Mouse (Mus musculus) embryonic facial prominence, embryonic 12.5 days (tissue): Measurements from ENCODE around the gene Kirrel3. TPM values are rescaled to one million over a fixed set of nuclear protein-coding genes. Genes with fewer than 3 reads are reported as not detected.

Experiments
- ATAC-seq: fragments of 200-750 bp; cut with Nextera tagmentation; 2 replicates; pipeline ENCODE4 v1.8.0; 2017; ENCODE audit not compliant: insufficient number of reproducible peaks, insufficient read depth, low FRiP score, low TSS enrichment
- H3K27ac ChIP-seq: fragments of 300-500 bp; sonication (generic); 2 replicates; pipeline ENCODE4 v1.5.1; 2016; ENCODE audit warnings: mild to moderate bottlenecking
- H3K27me3 ChIP-seq: fragments of 300-500 bp; sonication (generic); 2 replicates; pipeline ENCODE4 v1.6.1; 2016; ENCODE audit warnings: mild to moderate bottlenecking, moderate library complexity
- H3K36me3 ChIP-seq: fragments of 300-500 bp; sonication (generic); 2 replicates; pipeline ENCODE4 v1.6.1; 2016; ENCODE audit warnings: mild to moderate bottlenecking
- H3K4me1 ChIP-seq: fragments of 300-500 bp; sonication (generic); 2 replicates; pipeline ENCODE4 v1.6.1; 2016
- H3K4me2 ChIP-seq: fragments of 300-500 bp; sonication (generic); replicated peaks from 2 replicates; pipeline ENCODE4 v1.6.1; 2016; ENCODE audit warnings: mild to moderate bottlenecking, moderate library complexity
- H3K4me3 ChIP-seq: fragments of 300-500 bp; sonication (generic); 2 replicates; pipeline ENCODE4 v1.5.1; 2016; ENCODE audit warnings: mild to moderate bottlenecking
- H3K9ac ChIP-seq: fragments of 300-500 bp; sonication (generic); 2 replicates; pipeline ENCODE4 v1.6.1; 2016; ENCODE audit warnings: mild to moderate bottlenecking, moderate library complexity
- H3K9me3 ChIP-seq: fragments of 300-500 bp; sonication (generic); 2 replicates; pipeline ENCODE4 v1.6.1; 2016; ENCODE audit warnings: mild to moderate bottlenecking, moderate library complexity
- WGBS: fragments of 180-500 bp; shearing (Covaris S2); methylation state at CpG from one replicate; pipeline ENCODE4 v1.1.7; 2016; 5-methylcytosine and 5-hydroxymethylcytosine counted together
- polyA plus RNA-seq: library from polyadenylated mRNA; unstranded; fragments of >200 nt; fragmentation: Nextera tagmentation; extraction: Ambion mirVana; gene quantifications from 2 replicates; pipeline ENCODE4 v1.2.1, GENCODE M21; 2016

Kirrel3 gene
- polyA plus RNA-seq, 1 experiment from 2014 or later: 7.9 TPM

DNA sequence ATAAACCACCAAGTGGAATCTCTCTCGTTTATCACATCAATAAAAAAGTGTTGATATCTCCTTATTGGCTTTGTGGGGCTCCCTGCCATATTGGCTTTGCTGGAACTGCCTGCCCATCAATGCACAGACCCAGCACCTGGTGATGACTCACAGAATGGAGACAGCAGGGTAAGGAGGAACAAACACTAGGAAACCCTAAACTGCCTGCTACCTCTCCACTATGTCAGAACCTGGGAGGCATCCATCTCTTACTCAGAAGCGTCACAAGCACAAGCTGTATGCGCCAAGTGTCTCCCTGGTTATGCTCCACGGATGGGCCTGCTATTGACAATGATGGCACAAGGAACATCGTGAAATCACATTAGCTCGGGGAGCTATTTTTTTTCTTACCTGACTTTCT is 33.2 kb downstream of the Kirrel3 start:
- WGBS: 80% methylated on average over 6 of the region's 6 CpGs
- Histone ChIP-seq H3K4me2 (no peak overlapping the region), H3K4me1 (no peaks in the 10 kb centered on the region), H3K4me3 (no peak overlapping the region), H3K27ac (no peak overlapping the region), H3K27me3 (no peaks in the 10 kb centered on the region), H3K36me3 (no peaks in the 10 kb centered on the region), H3K9ac (no peak overlapping the region), H3K9me3 (no peaks in the 10 kb centered on the region)
- ATAC-seq: no peak

DNA sequence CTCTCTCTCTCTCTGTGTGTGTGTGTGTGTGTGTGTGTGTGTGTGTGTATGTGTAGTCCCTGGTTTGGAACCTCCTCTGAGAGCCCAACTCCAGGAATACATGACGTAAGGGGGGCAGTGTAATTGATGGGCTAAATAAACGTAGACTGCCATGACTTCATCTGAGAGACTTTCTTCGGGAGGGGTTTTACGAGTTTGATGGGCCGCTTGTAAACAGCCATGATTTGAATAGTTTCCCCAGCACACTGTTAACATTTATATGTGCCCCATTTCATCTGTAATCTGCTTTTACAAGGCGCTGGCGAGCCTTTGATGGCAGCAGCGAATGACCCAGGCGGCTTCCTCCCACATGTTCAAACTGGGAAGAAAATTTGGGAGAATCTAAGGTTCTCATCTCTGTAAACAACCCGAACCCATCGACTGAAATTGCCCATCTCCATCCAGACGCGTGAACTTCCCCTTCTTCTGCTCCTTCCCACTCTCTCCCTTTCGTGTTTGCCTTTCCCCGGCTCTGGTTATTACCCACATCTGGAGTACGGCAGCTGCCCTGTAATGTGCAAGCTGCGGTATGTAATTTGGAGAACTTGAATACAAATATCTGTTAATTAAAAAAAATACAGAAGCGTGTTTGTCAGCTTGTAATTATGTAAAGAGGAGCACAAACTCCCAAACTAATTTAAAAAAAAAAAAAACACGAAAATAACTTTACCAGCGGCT is 34.7 kb downstream of the Kirrel3 start:
- 73% methylated on average over 20 of the region's 20 CpGs for WGBS
- H3K4me3 ChIP-seq: no peak overlapping the region
- H3K4me2 ChIP-seq: no peak overlapping the region

DNA sequence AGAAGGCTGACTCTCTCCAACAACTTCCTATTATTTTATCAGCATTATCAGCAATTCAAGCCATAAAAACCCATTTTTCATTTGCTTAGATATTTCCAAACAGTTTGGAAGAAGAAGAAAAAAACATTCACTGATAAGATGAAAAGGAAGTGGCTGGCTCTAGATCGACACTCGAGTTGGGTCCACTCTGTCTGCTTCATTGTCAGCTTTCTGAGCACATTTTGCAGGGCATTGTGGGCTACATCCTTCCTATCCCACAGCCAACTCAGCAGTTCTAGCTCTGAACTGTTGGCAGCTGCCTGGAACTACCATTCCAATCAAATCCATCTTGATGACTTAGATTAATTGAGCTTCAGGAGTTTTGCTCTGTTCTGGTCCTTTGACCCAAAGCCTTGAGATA is 40.0 kb downstream of the Kirrel3 start:
- H3K9me3 ChIP-seq: no peaks in the 10 kb centered on the region
- no peaks in the 10 kb centered on the region for H3K27me3 ChIP-seq
- H3K27ac ChIP-seq: no peak overlapping the region
- H3K4me1 ChIP-seq: no peaks in the 10 kb centered on the region
- 69% methylated on average over 2 of the region's 2 CpGs for WGBS
- H3K4me2 ChIP-seq: no peak overlapping the region
- H3K4me3 ChIP-seq: no peak overlapping the region
- H3K36me3 ChIP-seq: no peaks in the 10 kb centered on the region
- no peak for ATAC-seq
- H3K9ac ChIP-seq: no peak overlapping the region

More for the DNA sequence above, 34.7 kb downstream of the Kirrel3 start:
- Histone ChIP-seq H3K4me1 (no peaks in the 10 kb centered on the region), H3K36me3 (no peaks in the 10 kb centered on the region), H3K9me3 (no peaks in the 10 kb centered on the region), H3K9ac (no peak overlapping the region), H3K27ac (no peak overlapping the region), H3K27me3 (no peaks in the 10 kb centered on the region)
- ATAC-seq: no peak

DNA sequence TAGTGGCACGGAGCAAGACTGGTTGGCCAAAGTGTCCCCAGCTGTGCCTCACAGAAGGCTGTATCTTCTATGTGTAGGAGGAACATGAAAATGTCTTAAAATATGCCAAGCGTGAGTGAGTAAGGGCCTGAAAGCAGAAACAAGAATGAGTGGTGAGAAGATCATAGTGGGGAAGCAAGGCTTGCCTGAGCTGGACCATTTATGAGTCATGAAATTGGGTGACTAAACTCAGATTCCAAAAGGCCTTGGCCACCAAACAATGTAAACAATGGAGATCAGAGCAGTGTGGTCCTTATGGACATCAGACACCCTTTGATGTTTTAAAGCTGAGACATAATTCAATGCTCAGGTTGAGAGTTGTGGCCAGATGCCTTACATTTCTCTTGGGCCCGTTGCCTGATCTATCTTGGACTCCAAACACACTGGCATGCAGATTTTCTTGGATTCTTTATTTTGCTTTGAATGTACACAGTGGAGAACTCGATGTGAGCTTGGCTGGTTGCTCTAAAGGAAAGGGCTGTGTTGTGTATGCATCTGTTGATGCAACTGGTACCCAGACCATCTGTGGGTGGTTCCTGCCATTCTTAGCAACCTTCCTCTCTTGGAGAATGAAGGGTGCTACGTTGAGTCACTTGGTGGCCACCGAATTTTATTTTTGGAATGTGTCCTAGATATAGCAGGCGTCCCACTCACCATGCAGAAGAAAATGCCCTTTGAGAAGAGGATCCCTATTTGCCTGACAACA is 53.1 kb downstream of the Kirrel3 start:
- 71% methylated on average over 7 of the region's 7 CpGs for WGBS
- H3K27ac ChIP-seq: no peak overlapping the region
- H3K9me3 ChIP-seq: no peaks in the 10 kb centered on the region
- H3K9ac ChIP-seq: no peak overlapping the region
- ATAC-seq: no peak
- H3K4me3 ChIP-seq: no peak overlapping the region
- no peak overlapping the region for H3K4me2 ChIP-seq
- H3K27me3 ChIP-seq: no peaks in the 10 kb centered on the region
- H3K36me3 ChIP-seq: no peaks in the 10 kb centered on the region
- H3K4me1 ChIP-seq: no peaks in the 10 kb centered on the region

DNA sequence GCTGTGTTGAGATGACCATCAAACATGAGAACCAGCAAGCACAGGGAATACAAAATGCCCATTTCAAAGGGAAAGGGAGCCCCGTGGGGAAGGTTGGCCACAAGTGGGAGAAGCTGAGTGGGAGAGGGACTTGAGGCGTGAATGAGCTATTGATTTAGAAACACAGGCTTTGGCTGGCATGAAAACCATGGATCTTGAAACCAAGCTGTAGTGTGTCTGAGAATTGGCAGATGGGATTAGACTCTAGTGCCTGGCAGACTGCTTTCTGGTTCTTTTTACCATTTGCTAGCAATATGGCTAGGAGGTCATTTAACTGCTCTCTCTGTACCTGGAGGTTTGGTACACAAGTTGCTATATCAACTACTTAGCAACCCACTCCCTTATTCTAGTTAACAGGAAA is 56.2 kb downstream of the Kirrel3 start:
- WGBS: 85% methylated on average over 2 of the region's 2 CpGs

DNA sequence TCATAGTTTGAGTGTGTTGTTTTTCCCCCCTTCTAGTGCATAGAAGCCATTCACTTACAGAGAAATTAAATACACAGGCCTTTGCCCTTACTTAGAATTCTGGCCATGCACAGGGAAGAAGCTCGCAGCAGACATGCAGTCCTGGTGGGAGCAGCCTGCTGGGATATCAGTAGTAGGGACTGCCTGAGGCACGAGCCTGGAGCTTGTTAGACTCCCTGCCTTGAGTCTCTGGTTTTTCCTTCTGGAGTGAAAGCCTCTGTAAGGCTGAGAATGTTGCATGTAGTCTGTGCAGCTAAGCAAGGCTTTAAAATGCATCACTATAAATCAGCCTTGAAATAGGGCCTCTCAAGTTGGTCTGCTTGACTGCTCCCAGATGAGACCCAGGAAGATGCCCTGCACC is 70.0 kb downstream of the Kirrel3 start:
- H3K4me2 ChIP-seq: no peak overlapping the region
- no peaks in the 10 kb centered on the region for H3K9me3 ChIP-seq
- H3K27ac ChIP-seq: 0 out of 2 replicates have a peak overlapping the region, but pooled peaks have one; percentile 14
- H3K9ac ChIP-seq: no peak overlapping the region
- H3K4me3 ChIP-seq: no peak overlapping the region
- ATAC-seq: no peak
- no peaks in the 10 kb centered on the region for H3K27me3 ChIP-seq
- H3K4me1 ChIP-seq: peaks cover 12% of the 10 kb centered on the region; the same call in 1 of the 2 replicates
- no peaks in the 10 kb centered on the region for H3K36me3 ChIP-seq
- 28% methylated on average over 2 of the region's 2 CpGs for WGBS

More for the DNA sequence above, 56.2 kb downstream of the Kirrel3 start:
- H3K4me3 ChIP-seq: no peak overlapping the region
- H3K36me3 ChIP-seq: no peaks in the 10 kb centered on the region
- H3K4me1 ChIP-seq: no peaks in the 10 kb centered on the region
- H3K27ac ChIP-seq: no peak overlapping the region
- no peaks in the 10 kb centered on the region for H3K9me3 ChIP-seq
- no peak overlapping the region for H3K9ac ChIP-seq
- no peaks in the 10 kb centered on the region for H3K27me3 ChIP-seq
- no peak for ATAC-seq
- no peak overlapping the region for H3K4me2 ChIP-seq

DNA sequence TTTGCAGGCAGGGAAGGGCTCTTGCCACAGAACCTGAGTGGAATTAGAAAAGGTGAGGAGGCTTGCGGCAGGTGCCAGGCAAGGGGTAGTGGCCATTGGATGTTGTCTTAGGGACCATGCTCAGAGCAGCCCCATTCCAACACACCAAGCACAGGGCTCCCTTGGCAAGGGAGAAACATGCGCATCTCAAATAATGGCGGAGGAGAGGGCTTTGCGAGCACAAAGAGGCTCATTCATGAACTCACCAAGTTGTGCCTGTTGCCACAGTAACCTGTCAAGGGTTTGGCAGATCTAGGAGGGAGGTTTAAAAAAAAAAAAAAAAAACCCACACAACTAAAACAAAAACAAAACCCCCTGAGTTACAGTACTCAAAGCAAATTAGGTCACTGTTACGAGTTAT is 72.2 kb downstream of the Kirrel3 start:
- H3K9me3 ChIP-seq: no peaks in the 10 kb centered on the region
- no peaks in the 10 kb centered on the region for H3K36me3 ChIP-seq
- ATAC-seq: no peak
- peak overlapping the region; percentile 27; the same call in 1 of the 2 replicates for H3K4me2 ChIP-seq
- no peak overlapping the region for H3K4me3 ChIP-seq
- no peak overlapping the region for H3K9ac ChIP-seq
- 32% methylated on average over 5 of the region's 5 CpGs for WGBS
- H3K4me1 ChIP-seq: peaks cover 12% of the 10 kb centered on the region; the same call in 1 of the 2 replicates
- 0 out of 2 replicates have a peak overlapping the region, but pooled peaks have one; percentile 33 for H3K27ac ChIP-seq
- no peaks in the 10 kb centered on the region; the same call in 1 of the 2 replicates for H3K27me3 ChIP-seq

DNA sequence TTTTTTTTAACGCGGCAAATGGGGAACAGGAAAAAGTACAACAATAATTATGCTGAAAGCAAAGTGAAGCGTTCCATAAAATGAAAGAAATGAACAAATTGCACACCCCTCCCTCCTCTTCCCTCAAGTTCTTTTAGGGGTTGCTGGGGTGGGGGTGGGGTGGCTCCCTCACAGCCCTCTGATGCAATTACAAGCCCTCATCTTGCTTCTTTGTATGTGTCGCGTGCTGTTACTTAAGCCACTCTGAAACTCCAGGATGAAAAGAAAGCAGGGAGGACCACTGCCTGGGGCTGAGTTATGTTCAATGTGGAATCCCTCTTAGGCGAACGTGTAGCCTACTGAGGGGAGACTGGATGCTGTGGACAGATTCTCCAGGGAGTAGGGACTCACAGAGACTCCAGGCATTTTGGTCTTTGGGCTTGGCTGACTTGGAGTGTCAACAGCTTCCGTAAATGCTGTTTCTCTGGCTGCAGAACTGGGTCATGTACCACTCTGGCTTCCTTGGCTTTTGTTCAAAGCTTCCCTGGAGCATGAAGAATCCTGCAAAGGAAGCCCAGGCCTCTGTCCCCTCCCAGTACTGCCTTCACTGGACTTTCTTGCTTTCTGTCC is 72.7 kb downstream of the Kirrel3 start:
- Histone ChIP-seq H3K9ac (no peak overlapping the region), H3K4me1 (peaks cover 12% of the 10 kb centered on the region; the same call in 1 of the 2 replicates), H3K9me3 (no peaks in the 10 kb centered on the region), H3K4me3 (no peak overlapping the region), H3K27ac (0 out of 2 replicates have a peak overlapping the region, but pooled peaks have one; percentile 2), H3K27me3 (no peaks in the 10 kb centered on the region; the same call in 1 of the 2 replicates), H3K4me2 (peak overlapping the region; percentile 27), H3K36me3 (no peaks in the 10 kb centered on the region)
- 34% methylated on average over 8 of the region's 8 CpGs for WGBS
- ATAC-seq: no peak

DNA sequence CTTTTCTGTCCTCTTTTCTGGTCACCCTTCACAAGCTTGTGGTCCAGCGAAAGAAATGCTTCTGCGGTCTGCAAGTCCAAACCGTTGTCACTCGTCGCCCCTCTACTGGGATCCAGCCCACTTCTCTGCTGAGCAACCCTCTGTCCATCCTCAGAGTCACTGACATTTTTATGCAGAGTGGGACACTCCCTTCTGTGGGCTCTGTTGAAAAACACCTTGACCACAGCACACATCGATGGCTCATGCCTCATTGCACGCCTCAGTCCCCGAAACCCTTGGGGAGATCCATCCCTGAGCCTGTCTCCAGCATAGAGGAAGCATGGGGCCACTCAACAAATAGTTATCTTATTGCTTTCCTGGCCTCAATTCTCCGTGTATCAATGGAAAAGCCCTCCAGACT is 73.4 kb downstream of the Kirrel3 start:
- ATAC-seq: no peak
- H3K4me2 ChIP-seq: no peak overlapping the region
- WGBS: 82% methylated on average over 9 of the region's 9 CpGs
- H3K27ac ChIP-seq: no peak overlapping the region
- H3K9me3 ChIP-seq: no peaks in the 10 kb centered on the region
- no peak overlapping the region for H3K9ac ChIP-seq
- H3K36me3 ChIP-seq: no peaks in the 10 kb centered on the region
- no peaks in the 10 kb centered on the region; the same call in 1 of the 2 replicates for H3K27me3 ChIP-seq
- H3K4me3 ChIP-seq: no peak overlapping the region
- H3K4me1 ChIP-seq: peaks cover 12% of the 10 kb centered on the region; the same call in 1 of the 2 replicates

DNA sequence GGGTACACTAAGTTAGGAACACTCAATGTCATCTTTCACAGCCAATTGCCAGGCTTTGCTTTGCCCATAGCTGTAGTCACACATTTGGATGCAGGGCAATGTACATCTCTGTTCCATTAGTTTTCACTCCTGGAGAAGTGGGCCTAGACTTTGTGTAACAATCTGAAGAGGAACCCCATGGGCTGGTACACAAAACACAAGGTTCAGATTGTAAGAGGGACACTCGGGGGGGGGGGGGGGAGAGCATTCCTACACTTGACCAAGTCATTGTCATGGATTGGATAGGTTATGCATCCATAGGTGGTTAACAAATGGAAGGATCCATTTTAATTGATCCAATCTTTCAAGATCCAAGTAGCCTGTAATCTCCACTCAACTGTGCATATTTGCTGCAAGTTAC is 75.6 kb downstream of the Kirrel3 start:
- ATAC-seq: no peak
- no peak overlapping the region for H3K4me2 ChIP-seq
- H3K9ac ChIP-seq: no peak overlapping the region
- no peaks in the 10 kb centered on the region for H3K36me3 ChIP-seq
- H3K4me3 ChIP-seq: no peak overlapping the region
- H3K9me3 ChIP-seq: no peaks in the 10 kb centered on the region
- H3K27me3 ChIP-seq: no peaks in the 10 kb centered on the region; the same call in 1 of the 2 replicates
- peaks cover 12% of the 10 kb centered on the region; the same call in 1 of the 2 replicates for H3K4me1 ChIP-seq
- WGBS: 82% methylated on average over 1 of the region's 1 CpGs
- H3K27ac ChIP-seq: no peak overlapping the region

DNA sequence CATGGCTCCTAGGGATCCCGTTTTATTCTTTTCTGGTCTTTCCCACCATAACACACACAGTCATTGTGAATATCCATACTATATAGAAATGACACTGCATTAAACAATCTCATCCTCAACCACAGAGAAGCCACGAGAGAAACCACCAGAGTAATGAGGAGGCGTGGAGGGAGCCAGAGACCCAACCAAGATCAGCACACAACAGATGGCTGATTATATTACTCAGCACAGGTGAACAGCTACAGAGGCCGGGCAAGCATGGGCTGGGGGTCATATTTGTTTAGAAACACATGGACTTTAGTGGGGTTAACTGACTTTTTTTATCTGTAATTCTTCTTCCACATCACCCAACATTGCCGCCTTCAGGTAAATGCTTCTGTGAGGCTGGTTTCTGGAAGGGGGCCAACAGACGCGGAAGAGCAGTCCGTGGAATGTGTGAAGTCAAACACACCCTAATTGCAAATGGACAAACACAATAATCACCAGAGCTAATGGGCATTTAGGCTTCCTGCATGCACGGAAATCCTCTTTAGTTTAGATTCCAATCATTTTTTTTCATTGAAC is 76.8 kb downstream of the Kirrel3 start:
- Histone ChIP-seq H3K36me3 (no peaks in the 10 kb centered on the region), H3K27me3 (no peaks in the 10 kb centered on the region; the same call in 1 of the 2 replicates), H3K4me1 (peaks cover 11% of the 10 kb centered on the region; the same call in 1 of the 2 replicates), H3K9me3 (no peaks in the 10 kb centered on the region), H3K9ac (no peak overlapping the region), H3K4me2 (no peak overlapping the region), H3K4me3 (no peak overlapping the region), H3K27ac (no peak overlapping the region)
- ATAC-seq: no peak
- WGBS: 77% methylated on average over 9 of the region's 9 CpGs
